Mouse (Mus musculus): ENCODE measurements around the gene Adamtsl4. TPM values are rescaled to one million over a fixed set of nuclear protein-coding genes. Genes with fewer than 3 reads are reported as not detected.
A peak's percentile ranks its signal among the peaks of the same experiment; 100 is the strongest.
"Not testable (repeated sequence)": the region's sequence is repeated elsewhere in the genome, so short reads cannot be mapped to it uniquely, and the experiment has no call there.

Gene Adamtsl4
- polyA plus RNA-seq, 1 experiment: 51.3 TPM

- peak; percentile 96 for DNase-seq
- peak; percentile 100 for TF ChIP-seq POLR2A (IDR thresholded peaks at IDR 0.05; ENCODE audit: borderline replicate concordance, extremely low read depth, low read depth, low read length)
- TF ChIP-seq CTCF (IDR thresholded peaks at IDR 0.05; ENCODE audit: insufficient read depth, low read length): no peak
- Histone ChIP-seq H3K4me3 (replicated peaks; ENCODE audit: extremely low read depth, low read depth, low read length) (peak within 1 kb of the TSS; percentile 89), H3K4me1 (ENCODE audit: control insufficient read depth, insufficient read depth, low read length) (peaks cover 16% of the 10 kb centered on the region)
- WGBS: under 1% methylated on average over 43 of the region's 43 CpGs
These were observed 29.4 kb downstream of the Adamtsl4 start, which contains the start of gene Mcl1 for GRCm38 (mm10) chr3:95658236-95658867. Gene Mcl1 (plus strand): TSS chr3:95658788.

GRCm38 (mm10) chr3:95657711-95658110, 30.0 kb downstream of the Adamtsl4 start:
- TF ChIP-seq POLR2A (IDR thresholded peaks at IDR 0.05; ENCODE audit: borderline replicate concordance, extremely low read depth, low read depth, low read length) (no peak), CTCF (IDR thresholded peaks at IDR 0.05; ENCODE audit: insufficient read depth, low read length) (no peak)
- peaks cover 12% of the 10 kb centered on the region for H3K4me1 ChIP-seq (ENCODE audit: control insufficient read depth, insufficient read depth, low read length)
- H3K4me3 ChIP-seq (replicated peaks; ENCODE audit: extremely low read depth, low read depth, low read length): no peak overlapping the region
- no peak for DNase-seq
- WGBS: 82% methylated on average over 3 of the region's 3 CpGs

- peaks cover 11% of the 10 kb centered on the region; the same call in 1 of the 2 replicates for H3K4me1 ChIP-seq (ENCODE audit: control insufficient read depth, insufficient read depth, low read length)
- H3K4me3 ChIP-seq (replicated peaks; ENCODE audit: extremely low read depth, low read depth, low read length): no peak overlapping the region
- TF ChIP-seq POLR2A (IDR thresholded peaks at IDR 0.05; ENCODE audit: borderline replicate concordance, extremely low read depth, low read depth, low read length) (no peak), CTCF (IDR thresholded peaks at IDR 0.05; ENCODE audit: insufficient read depth, low read length) (no peak)
- WGBS: 77% methylated on average over 3 of the region's 3 CpGs
- no peak for DNase-seq
These were observed 30.6 kb downstream of the Adamtsl4 start for GRCm38 (mm10) chr3:95657108-95657507.

GRCm38 (mm10) chr3:95655437-95655836, 32.3 kb downstream of the Adamtsl4 start:
- no peak for TF ChIP-seq CTCF (IDR thresholded peaks at IDR 0.05; ENCODE audit: insufficient read depth, low read length)
- no peak for TF ChIP-seq POLR2A (IDR thresholded peaks at IDR 0.05; ENCODE audit: borderline replicate concordance, extremely low read depth, low read depth, low read length)
- DNase-seq: no peak
- 52% methylated on average over 5 of the region's 5 CpGs for WGBS
- Histone ChIP-seq H3K4me1 (ENCODE audit: control insufficient read depth, insufficient read depth, low read length) (peaks cover 16% of the 10 kb centered on the region), H3K4me3 (replicated peaks; ENCODE audit: extremely low read depth, low read depth, low read length) (no peak overlapping the region)

- WGBS: 87% methylated on average over 3 of the region's 3 CpGs
- not testable (repeated sequence) for DNase-seq; H3K4me3 ChIP-seq (replicated peaks; ENCODE audit: extremely low read depth, low read depth, low read length)
- H3K4me1 ChIP-seq (ENCODE audit: control insufficient read depth, insufficient read depth, low read length): peaks cover 21% of the 10 kb centered on the region
These were observed 33.3 kb downstream of the Adamtsl4 start for GRCm38 (mm10) chr3:95654371-95654770.

- DNase-seq: peak; percentile 57
- TF ChIP-seq POLR2A (IDR thresholded peaks at IDR 0.05; ENCODE audit: borderline replicate concordance, extremely low read depth, low read depth, low read length) (no peak), CTCF (IDR thresholded peaks at IDR 0.05; ENCODE audit: insufficient read depth, low read length) (no peak)
- H3K4me3 ChIP-seq (replicated peaks; ENCODE audit: extremely low read depth, low read depth, low read length): no peak overlapping the region
- WGBS: 30% methylated on average over 11 of the region's 11 CpGs
- peaks cover 21% of the 10 kb centered on the region for H3K4me1 ChIP-seq (ENCODE audit: control insufficient read depth, insufficient read depth, low read length)
These were observed 34.2 kb downstream of the Adamtsl4 start for GRCm38 (mm10) chr3:95653473-95654034.

GRCm38 (mm10) chr3:95652871-95653270, 34.8 kb downstream of the Adamtsl4 start:
- WGBS: 41% methylated on average over 6 of the region's 6 CpGs
- no peak for DNase-seq
- H3K4me3 ChIP-seq (replicated peaks; ENCODE audit: extremely low read depth, low read depth, low read length): no peak overlapping the region
- peaks cover 21% of the 10 kb centered on the region for H3K4me1 ChIP-seq (ENCODE audit: control insufficient read depth, insufficient read depth, low read length)
- no peak for TF ChIP-seq CTCF (IDR thresholded peaks at IDR 0.05; ENCODE audit: insufficient read depth, low read length)
- no peak for TF ChIP-seq POLR2A (IDR thresholded peaks at IDR 0.05; ENCODE audit: borderline replicate concordance, extremely low read depth, low read depth, low read length)

GRCm38 (mm10) chr3:95652204-95652811, 35.4 kb downstream of the Adamtsl4 start:
- TF ChIP-seq POLR2A (IDR thresholded peaks at IDR 0.05; ENCODE audit: borderline replicate concordance, extremely low read depth, low read depth, low read length): no peak
- TF ChIP-seq CTCF (IDR thresholded peaks at IDR 0.05; ENCODE audit: insufficient read depth, low read length): no peak
- Histone ChIP-seq H3K4me1 (ENCODE audit: control insufficient read depth, insufficient read depth, low read length) (peaks cover 21% of the 10 kb centered on the region), H3K4me3 (replicated peaks; ENCODE audit: extremely low read depth, low read depth, low read length) (no peak overlapping the region)
- DNase-seq: peak; percentile 37
- 57% methylated on average over 7 of the region's 7 CpGs for WGBS

- Histone ChIP-seq H3K4me1 (ENCODE audit: control insufficient read depth, insufficient read depth, low read length) (peaks cover 21% of the 10 kb centered on the region), H3K4me3 (replicated peaks; ENCODE audit: extremely low read depth, low read depth, low read length) (no peak overlapping the region)
- TF ChIP-seq POLR2A (IDR thresholded peaks at IDR 0.05; ENCODE audit: borderline replicate concordance, extremely low read depth, low read depth, low read length) (no peak), CTCF (IDR thresholded peaks at IDR 0.05; ENCODE audit: insufficient read depth, low read length) (no peak)
- WGBS: 81% methylated on average over 16 of the region's 16 CpGs
- DNase-seq: no peak
These were observed 36.1 kb downstream of the Adamtsl4 start for GRCm38 (mm10) chr3:95651391-95652203.
